Mouse (Mus musculus): ENCODE data around the gene Hoxa9.

DNA sequence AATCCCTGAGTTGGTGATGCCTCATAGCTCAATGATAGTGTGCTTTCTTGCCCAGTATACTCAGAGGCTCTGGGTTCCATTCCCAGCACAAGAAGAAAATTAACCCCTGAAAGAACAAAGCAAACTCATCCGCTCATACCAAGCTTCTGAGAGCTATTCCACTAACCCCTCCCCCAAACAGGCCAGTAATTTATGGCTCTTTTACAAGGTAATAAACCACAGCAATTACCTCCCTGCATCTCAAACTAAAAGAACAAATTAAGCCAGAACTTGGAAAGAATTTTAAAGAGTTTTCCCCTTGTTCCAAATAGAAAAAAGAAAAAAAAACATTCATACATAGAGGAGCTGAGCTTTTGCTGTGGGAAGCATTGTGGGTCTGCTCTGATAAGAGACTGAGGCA is 48.1 kb downstream of the Hoxa9 start:
- TF ChIP-seq POLR2A (IDR thresholded peaks at IDR 0.05; ENCODE audit: insufficient read depth, low read depth, low read length) (no peak), CTCF (IDR thresholded peaks at IDR 0.05; ENCODE audit: insufficient read depth, low read depth, low read length) (no peak)

All from olfactory bulb, adult 2 months (tissue).